Mouse (Mus musculus): Measurements from ENCODE around the gene Zfp747.

Gene Zfp747

DNA sequence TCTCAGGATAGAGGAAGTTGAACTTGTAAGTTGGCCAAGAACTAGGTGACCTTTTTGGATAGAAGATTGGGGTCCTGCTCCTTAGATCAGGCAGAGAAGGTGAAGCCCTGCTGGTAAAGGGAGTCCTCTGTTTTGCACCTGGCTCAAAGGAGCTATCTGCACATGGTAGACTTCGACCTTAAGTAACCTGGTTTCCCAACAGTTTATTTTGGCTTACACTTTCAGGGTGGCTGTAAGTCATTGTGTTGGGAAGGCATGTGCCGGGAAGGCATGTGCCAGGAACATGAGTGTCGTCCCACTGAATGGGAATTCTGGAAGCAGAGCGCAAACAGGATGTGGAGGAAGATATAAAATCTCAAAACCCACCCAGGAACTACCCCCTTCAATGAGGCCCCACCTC, 40.2 kb downstream of the Zfp747 start:
- in situ Hi-C loops (cut with MboI, MseI): no loop called here

GRCm38 (mm10) chr7:127333240-127333639, 42.6 kb downstream of the Zfp747 start:
- in situ Hi-C loops (cut with MboI, MseI): no loop called here

DNA sequence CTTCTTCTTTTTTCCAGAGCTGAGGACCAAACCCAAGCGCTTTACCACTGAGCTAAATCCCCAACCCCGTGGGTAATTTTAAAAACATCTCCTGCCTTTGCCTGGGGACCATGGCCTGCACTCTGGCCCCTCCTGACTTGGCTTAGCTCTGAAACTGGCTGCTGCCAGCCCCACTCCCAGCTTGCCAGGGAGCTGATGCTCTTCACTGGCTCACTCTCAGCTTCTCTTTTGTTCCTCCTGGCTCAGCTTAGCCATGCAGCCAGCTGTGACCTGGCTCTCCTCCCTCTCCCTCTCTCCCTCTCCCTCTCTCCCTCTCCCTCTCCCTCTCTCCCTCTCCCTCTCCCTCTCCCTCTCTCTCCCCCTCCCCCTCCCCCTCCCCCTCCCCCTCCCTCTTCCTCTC, 49.2 kb downstream of the Zfp747 start:
- in situ Hi-C loops (cut with MboI, MseI): no loop called here

DNA sequence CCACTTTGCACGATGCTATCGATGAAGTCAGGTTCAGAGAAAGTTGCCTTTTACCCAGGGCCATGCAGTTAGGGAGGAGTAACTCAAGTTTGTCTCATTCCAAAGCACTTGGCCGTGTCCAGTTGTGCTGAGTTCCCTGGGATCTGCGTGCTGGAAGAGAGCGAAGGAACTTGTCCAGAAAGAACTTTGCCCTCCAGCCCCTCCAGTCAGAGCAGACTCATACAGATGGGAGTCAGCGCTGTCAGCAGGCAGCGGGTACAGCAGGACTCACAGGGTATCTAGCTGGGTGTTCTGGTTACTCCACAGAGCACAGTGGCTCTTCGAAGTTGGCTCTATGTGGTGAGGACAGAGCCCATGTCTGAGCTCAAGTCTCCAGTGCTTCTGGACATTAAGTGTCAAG, 50.3 kb downstream of the Zfp747 start:
- in situ Hi-C loops (cut with MboI, MseI): no loop called here

DNA sequence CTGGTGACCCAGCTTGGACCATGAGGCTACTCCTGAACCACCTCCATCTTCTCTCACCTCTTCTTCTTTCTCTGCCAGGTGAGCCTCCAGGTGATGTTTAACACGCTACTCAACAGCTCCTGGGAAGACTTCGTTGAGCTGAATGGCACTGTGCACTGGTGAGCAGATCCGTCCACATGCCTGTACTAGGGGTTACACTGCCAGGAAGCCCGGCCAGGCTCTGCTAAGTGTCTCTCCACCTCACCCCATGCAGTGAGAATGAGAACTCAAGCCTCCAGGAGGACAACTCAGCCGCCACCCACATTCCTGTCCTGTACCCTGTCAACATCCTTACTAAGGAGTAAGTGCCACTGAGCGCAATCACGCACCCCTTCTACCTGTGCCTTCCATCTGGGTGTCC, 50.9 kb downstream of the Zfp747 start:
- in situ Hi-C loops (cut with MboI, MseI): loop anchor here (25.0 kb wide), 1 partner anchor 212 kb away; no protein-coding TSS in a partner anchor
